Mouse (Mus musculus): Measurements from ENCODE around the gene Tmem176a. TPM values are rescaled to one million over a fixed set of nuclear protein-coding genes. Genes with fewer than 3 reads are reported as not detected.
A peak's percentile ranks its signal among the peaks of the same experiment; 100 is the strongest.
"Not testable (repeated sequence)": the region's sequence is repeated elsewhere in the genome, so short reads cannot be mapped to it uniquely, and the experiment has no call there.

The Tmem176a gene
- total RNA-seq, 2 experiments from 2014 or later = 8.8 to 10.4 TPM

DNA sequence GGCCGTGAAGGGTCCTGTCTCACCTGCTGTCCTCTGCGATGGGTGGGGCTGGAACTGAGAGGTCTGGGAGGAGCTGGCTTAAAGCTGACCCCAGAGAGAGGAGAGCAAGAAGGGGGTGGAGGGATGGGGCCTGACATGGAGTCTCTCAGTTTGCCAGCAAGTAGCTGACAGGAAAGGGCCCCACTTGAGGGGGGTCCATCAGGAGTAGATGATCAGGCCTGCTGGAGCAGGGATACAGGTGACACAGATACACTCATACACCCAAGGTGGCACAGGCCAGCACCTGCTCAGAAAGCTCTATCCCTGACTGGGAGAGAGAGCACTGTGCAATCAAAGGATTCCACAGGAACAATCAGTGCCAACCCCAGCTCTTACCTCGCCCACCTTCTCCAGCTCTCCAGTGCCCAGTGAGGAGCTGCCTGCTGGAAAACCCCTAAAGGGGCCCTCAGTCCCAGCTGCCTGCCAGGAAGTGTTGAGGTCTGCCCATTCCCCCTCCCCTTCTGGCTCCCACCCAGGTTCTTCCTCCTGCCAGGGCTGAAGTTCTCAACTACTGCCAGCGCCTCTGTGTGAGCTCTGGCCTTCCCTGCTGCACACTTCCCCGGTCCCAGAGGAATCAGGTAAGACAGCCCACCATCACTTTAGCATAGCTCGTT lies 380 bp downstream of the Tmem176a start, which contains the start of gene Tmem176b:
Tmem176b (minus strand) TSS at position 524 of the 653 bp plus-strand sequence.
- intact Hi-C loops (cut with DNase I) = no loop called here
- DNase-seq = peak; percentile 99

GRCm38 (mm10) chr6:48842111-48842842 lies 1.6 kb downstream of the Tmem176a start:
- intact Hi-C loops (cut with DNase I) = no loop called here
- DNase-seq = peak; percentile 50

DNA sequence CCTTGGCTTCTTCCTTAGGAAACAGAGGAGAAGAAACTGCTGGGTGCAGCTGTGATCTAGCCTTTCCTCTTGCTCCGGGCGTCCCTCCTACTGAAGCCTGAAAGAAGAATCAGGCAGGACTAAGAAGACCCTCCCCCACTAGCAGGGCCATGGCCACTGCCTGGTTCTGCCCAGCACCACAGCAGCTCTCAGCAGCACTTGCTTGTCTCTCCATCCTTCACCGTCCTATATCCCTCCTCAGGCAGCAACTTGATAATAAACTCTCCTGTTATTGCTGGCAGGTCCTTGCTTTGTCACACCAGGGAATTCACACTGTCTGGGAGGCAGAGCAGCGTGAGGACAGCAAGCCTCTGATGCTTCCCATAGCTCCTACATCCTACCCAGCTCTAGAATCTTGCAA lies 4.4 kb downstream of the Tmem176a start:
- intact Hi-C loops (cut with DNase I) = no loop called here

GRCm38 (mm10) chr6:48851820-48852491 lies 11.2 kb downstream of the Tmem176a start:
- DNase-seq = peak; percentile 35

More for the DNA sequence above, 4.4 kb downstream of the Tmem176a start:
- no peak for DNase-seq

DNA sequence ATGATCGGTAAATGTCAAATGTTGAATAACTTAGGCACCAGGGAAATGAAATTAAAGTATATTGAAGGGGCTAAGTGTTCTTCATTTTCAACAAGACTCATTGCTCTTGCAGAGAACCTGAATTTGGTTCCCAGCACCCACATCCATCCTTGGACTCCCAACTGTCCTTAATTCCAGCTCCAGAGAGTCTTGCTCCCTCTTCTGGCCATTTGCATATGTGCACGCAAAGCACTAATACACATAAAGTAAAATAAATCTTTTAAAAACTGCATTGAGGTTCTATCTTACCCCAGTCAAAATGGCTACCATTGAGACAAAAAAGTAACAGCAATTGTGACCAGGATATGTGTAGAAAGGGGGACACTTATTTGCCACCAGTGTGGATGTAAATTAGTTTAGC lies 13.4 kb downstream of the Tmem176a start:
- no peak for DNase-seq
- intact Hi-C loops (cut with DNase I) = no loop called here

More at GRCm38 (mm10) chr6:48851820-48852491, 11.2 kb downstream of the Tmem176a start:
- intact Hi-C loops (cut with DNase I) = no loop called here

DNA sequence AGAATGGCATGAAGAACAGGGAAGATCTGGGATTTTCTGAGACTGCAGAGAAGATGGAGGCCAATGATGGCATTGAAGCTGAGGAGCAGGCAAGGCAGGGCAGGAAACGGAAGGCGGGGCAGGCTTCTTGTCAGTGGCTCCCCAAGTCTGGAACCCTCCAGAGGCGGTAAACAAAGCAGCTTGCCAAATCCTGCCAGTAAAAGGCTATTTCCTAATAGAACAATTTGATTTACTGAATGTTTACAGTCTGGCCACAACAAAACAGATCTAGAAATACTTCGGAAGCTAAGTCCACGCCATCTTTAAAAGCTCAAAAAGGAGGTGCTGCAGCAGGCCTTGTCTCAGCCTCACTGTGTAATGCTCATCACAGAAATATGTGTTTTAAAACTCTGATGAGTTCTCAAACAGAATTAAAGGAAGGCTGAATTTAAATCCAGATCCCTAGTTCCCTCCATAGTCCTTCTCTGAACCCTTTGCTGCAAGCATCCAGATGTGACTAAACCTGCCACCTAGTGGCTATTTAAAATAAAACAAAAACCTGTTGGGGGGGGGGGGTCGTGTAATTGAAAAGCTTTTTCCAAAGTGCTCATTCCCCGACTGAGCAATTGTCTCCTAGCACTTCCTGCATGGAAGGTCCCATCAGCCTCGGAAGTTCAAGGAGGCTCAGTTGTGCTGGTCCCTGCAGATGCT lies 17.0 kb downstream of the Tmem176a start:
- intact Hi-C loops (cut with DNase I) = no loop called here
- DNase-seq = no peak

GRCm38 (mm10) chr6:48860130-48860815 lies 19.6 kb downstream of the Tmem176a start:
- intact Hi-C loops (cut with DNase I) = loop anchor here (10.0 kb wide), 1 partner anchor 95 kb away; no protein-coding TSS in a partner anchor
- peak; percentile 81 for DNase-seq

DNA sequence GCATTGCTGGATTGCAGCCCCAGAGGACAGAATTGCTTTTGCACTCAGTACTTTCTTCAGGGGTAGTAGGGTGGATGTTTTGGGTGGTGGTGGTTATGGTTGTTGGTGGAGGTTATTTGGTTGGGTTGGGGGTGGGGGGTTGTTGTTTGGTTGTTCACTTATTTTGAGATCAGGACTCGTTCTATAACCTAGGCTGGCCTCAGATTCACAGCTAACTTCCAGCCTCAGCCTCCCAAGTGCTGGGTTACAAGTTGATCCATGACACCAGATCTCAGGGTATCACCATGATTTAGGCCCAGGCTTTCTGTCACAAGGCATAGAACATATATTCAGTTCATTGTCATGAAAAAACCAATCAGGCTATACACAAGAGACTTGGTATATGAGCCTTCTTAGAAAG lies 20.1 kb downstream of the Tmem176a start:
- intact Hi-C loops (cut with DNase I) = loop anchor here (10.0 kb wide), 1 partner anchor 94 kb away; no protein-coding TSS in a partner anchor
- DNase-seq = no peak

GRCm38 (mm10) chr6:48861616-48862280 lies 21.0 kb downstream of the Tmem176a start:
- no peak for DNase-seq
- intact Hi-C loops (cut with DNase I) = loop anchor here (10.0 kb wide), 1 partner anchor 93 kb away; no protein-coding TSS in a partner anchor

DNA sequence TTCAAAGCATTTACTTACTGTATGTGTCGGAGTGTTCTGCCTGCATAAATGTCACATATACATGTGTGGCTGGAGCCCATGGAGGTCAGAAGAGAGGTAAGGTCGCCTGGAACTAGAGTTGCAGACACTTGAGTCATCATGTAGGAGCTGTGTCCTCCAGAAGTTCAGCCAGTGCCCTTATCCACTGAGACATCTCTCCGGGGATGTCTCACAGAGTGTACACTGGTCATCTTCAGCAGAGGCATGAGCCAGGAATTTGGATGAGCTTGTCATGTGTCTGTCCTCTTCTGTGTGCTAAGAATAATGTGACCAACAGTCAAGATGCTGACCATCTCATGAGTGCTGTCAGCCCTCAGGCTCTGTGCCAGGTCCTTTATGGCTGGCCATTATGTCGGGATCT lies 22.1 kb downstream of the Tmem176a start:
- intact Hi-C loops (cut with DNase I) = loop anchor here (10.0 kb wide), 1 partner anchor 92 kb away; no protein-coding TSS in a partner anchor

GRCm38 (mm10) chr6:48863488-48863887 lies 22.8 kb downstream of the Tmem176a start:
- DNase-seq = no peak
- intact Hi-C loops (cut with DNase I) = loop anchor here (10.0 kb wide), 1 partner anchor 91 kb away; no protein-coding TSS in a partner anchor

More for the DNA sequence above, 22.1 kb downstream of the Tmem176a start:
- no peak for DNase-seq

DNA sequence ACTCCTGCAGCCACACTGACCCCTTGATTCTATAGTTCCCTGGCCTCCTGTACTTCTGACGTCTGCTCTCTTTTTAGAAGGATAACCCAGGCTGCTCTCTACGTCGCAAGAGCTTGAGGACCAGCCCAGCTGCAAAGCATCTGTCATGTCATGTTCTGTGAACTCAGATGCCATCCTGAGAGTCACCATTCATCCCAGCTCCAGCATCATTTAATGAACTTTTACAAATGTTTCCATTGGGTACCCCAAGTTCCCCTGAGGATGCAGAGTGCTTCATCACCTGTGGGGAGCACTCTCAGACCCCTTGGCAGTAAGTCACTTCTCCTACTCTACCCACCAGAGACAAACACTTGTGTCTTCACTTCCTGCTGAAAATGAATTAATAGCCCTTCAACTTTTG lies 23.5 kb downstream of the Tmem176a start:
- intact Hi-C loops (cut with DNase I) = loop anchor here (10.0 kb wide), 1 partner anchor 91 kb away; no protein-coding TSS in a partner anchor
- DNase-seq = no peak

GRCm38 (mm10) chr6:48864723-48865122 lies 24.0 kb downstream of the Tmem176a start:
- DNase-seq = no peak
- intact Hi-C loops (cut with DNase I) = loop anchor here (10.0 kb wide), 1 partner anchor 90 kb away; no protein-coding TSS in a partner anchor

- DNase-seq = no peak
- intact Hi-C loops (cut with DNase I) = loop anchor here (10.0 kb wide), 1 partner anchor 90 kb away; no protein-coding TSS in a partner anchor
These were observed 24.5 kb downstream of the Tmem176a start for GRCm38 (mm10) chr6:48865152-48865745.

- intact Hi-C loops (cut with DNase I) = loop anchor here (10.0 kb wide), 1 partner anchor 88 kb away; no protein-coding TSS in a partner anchor
- not testable (repeated sequence) for DNase-seq
These were observed 25.7 kb downstream of the Tmem176a start for GRCm38 (mm10) chr6:48866355-48866950.

DNA sequence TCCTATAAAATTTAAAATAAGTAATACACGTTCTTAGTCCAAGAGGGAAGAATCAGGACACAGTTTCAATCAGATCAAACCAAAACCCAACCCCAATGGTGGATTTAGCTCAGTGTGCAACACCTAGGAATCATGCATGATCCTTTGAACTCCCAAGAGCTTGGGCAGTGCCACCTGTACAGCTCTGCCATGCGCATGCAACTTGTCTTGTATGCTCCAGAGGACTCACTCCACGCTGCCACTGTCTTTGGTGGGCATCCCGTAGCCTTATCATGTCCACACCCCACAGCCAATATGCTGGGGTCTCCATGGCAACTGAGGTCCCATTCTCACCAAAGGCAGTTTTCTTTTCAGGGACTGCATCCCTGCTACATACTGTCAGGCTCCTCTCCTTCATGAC lies 26.4 kb downstream of the Tmem176a start:
- DNase-seq = no peak
- intact Hi-C loops (cut with DNase I) = loop anchor here (10.0 kb wide), 1 partner anchor 88 kb away; no protein-coding TSS in a partner anchor

DNA sequence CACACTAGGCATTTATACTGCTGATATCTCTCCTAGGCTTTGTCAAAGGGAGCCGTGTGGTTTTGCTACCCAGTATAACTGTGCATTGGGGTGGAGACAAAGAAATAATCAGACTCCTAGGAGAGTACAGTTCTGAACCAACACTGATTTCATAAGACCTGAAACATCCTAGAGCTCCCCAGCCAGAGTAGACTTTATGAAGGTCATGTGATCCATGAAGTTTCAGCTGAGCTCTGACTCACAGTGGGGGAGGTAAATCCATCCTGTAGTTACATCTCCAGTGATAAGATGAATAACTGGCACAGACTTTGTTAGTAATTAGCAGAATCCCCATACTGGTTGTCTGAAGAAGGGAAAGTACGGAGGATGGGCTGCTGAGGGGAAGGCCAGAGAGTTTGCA lies 29.1 kb downstream of the Tmem176a start:
- intact Hi-C loops (cut with DNase I) = loop anchor here (10.0 kb wide), 1 partner anchor 85 kb away; no protein-coding TSS in a partner anchor
- DNase-seq = no peak

- no peak for DNase-seq
- intact Hi-C loops (cut with DNase I) = no loop called here
These were observed 31.9 kb downstream of the Tmem176a start, which contains the start of gene Aoc1 for GRCm38 (mm10) chr6:48872596-48872995. Aoc1 (plus strand) TSS chr6:48872896.

Measured in left cerebral cortex, postnatal 4 days (tissue).